Mouse (Mus musculus) CD4-positive, CD25-positive, alpha-beta regulatory T cell, adult 2 months (primary cell): Measurements from ENCODE around the gene Ran.
A peak's percentile ranks its signal among the peaks of the same experiment; 100 is the strongest.

Experiments
- DNase-seq: peaks from one replicate; pipeline ENCODE4 v3.0.0-alpha.2; 2012; ENCODE audit warnings: low read depth, low spot score

The Ran gene

DNA sequence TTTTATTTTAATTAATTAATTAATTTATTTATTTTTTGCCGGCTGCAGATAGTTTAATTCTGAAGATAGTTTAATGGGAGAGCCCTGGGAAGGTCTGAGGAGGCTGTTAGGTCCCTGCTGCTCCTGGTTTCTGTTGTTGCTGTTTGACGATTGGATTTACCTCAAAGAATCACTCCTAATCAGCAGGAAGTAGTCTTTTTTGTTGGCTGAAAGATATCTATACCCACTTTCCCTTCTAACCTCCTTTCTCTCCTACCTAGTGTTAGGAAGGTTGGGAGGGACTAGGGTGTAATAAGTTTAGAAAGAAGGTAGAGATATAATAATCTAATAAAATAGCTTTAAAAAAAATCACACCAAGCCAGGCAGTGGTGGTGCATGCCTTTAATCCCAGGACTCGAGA lies 4.8 kb upstream of the Ran start:
- no peak for DNase-seq

DNA sequence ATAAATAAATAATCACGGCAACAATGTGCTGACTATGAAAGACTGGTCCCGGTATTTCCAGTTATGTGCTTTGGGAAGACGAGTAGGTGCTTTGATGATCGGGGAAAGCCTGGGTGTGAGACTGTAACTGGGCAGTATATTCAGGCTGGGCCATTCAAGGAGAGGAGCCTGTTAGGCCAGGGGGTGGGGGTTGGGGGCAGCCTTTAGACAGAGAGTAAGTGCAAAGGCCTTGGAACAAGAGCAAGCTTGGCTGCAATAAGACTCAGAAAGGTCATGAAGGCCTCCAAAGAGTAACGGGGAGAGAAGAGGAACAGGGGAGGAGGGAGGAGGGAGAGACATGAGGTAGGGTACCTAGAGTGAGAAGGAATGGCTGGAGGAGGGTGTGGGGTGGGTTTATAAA lies 4.3 kb upstream of the Ran start:
- DNase-seq: no peak

DNA sequence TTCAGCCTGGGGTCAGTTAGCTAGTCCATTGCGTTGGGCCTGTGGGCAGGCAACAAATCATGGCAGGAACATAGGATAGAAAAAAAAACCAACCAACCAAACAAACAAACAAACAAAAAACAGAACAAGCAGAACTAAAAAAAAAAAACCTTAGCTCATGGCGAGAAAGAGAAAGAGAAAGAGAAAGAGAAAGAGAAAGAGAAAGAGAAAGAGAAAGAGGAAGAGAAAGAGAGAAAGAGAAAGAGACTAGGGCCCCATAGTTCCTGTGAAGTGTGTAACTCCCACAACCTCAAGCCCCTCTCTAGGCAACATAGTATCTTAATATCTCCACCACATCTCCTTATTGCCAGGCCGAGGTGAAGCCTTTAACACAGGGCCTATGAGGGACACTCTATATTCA lies 3.5 kb upstream of the Ran start:
- no peak for DNase-seq

DNA sequence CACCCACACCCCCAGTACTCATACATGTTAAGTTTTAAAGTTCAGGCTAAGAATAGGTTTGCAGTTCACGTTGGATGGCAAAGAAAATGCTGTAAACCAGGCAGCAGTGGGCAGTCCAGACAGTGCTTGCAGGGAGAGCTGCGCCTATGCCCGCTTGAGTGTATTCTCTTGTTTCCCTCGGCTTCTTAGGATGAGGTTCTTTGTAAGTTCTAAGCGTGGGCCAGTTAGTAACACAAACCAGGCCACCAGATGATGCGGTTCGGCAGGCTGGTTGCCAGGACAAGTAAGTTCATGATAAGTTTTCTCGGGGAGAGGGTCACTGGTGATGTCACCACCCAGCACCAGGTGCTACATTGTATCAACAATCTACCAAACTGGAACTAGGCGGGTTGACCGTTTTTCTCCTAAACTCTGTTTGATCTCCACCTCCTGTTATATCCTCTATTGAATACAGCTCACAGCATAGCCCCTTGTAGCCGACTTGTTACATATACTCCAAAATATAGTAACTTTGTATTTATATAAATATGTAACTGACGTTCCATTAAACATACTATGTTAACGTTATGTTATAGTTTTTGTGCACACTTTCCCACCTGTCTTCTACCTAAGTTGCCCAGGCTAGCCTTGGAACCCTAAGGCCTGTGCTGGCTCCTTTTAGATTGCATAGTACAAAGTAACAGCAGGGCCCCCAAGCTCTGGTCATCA lies 933 bp upstream of the Ran start:
- DNase-seq: no peak

DNA sequence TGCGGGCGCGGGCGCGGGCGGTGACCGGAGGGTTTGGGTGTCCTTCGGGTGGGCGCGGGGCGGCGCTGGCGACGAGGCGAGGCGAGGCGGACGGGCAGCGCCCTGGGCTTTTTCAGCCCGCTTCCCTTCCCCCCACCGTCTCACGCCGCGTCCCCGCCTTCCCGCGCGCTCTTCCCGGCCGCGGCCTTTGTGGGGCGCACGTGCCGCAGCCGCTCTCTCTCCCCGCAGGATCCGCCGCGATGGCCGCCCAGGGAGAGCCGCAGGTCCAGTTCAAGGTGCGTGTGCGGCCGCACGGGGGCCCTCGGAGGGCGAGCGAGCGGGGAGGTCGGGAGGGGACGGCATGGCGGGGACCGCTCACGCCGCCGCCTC lies 415 bp downstream of the Ran start:
- DNase-seq: no peak

DNA sequence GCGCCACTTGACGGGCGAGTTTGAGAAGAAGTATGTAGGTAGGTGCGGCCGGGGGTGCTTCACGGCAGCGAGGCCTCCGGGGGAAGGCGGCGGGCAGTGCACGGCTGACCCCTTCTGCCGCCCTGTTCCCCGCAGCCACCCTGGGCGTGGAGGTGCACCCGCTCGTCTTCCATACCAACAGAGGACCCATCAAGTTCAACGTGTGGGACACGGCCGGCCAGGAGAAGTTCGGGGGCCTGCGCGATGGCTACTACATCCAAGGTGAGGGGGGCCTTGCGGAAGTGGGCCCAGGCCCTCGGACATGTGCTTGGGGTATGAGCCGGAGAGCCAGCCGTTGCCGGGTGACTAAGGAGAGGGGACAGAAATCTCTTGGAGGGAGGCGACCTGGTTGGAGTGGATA lies 862 bp downstream of the Ran start:
- DNase-seq: no peak

DNA sequence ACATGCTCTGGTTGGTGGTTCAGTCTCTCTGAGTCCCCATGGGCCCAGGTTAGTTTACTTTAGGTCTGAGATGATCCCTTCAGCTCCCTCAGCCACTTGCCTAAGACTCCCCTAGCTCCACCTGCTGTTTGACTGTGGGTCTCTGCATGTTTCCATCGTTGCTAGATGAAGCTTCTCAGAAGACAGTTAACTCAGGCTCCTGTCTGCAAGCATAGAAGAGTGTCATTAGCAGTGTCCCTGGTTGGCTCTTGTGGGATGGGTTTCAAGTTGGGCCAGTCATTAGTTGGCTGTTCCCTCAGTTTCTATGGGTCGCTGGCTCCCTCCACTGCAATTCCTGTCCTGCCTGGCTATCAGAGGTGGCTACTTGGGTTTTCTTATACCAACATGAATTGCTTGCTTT lies 5.2 kb downstream of the Ran start:
- DNase-seq: no peak

DNA sequence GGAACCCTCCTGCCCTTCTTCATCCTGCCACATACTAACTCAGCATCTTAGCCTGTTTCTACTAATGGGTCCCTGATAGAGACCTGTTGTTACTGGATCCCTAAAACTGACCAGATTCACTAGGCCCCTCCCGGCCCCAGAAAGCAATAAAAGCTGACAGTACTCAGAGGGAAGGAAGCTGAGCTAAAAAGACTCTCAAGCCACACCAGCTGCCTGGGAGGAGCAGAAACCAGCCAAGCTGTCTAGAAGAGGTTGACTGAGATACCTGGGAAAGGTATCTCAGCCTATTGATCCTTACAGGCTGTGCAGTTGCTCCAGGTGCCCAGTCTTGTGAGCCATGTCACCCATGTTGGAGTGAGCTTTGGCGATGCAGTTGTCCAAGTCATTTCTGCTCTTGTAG lies 5.9 kb downstream of the Ran start:
- DNase-seq: no peak

DNA sequence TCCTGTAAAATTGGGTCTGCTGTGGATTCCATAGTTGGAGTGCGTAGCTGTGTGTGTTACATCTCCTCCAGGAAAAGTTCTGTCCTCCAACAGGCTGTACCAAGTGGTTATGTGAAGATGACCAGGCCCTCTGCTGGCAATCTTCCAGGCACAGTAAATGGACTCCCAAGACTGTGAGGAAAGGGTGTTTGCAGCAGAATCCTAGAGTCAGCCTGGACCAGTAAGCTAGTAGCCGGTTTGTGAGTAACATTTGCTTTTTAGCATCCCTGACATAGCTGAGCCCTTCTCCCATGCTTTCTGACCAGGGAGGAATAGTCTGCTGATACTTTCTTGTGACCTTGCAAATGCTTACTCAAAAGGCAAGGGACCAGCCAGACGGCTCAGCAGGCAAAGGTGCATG lies 6.3 kb downstream of the Ran start:
- DNase-seq: no peak

DNA sequence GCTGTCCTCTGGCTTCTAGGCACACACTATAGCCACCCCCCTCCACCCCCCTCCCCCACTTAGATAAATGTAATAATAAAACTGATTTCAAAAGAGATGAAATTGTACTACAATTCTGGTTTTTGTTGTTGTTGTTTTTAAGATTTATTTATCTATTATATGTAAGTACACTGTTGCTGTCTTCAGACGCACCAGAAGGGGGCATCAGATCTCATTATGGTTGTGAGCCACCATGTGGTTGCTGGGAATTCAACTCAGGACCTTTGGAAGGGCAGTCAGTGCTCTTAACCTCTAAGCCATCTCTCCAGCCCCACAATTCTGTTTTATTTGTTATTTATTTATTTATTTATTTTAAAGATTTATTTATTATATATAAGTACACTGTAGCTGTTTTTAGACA lies 6.8 kb downstream of the Ran start:
- DNase-seq: no peak

DNA sequence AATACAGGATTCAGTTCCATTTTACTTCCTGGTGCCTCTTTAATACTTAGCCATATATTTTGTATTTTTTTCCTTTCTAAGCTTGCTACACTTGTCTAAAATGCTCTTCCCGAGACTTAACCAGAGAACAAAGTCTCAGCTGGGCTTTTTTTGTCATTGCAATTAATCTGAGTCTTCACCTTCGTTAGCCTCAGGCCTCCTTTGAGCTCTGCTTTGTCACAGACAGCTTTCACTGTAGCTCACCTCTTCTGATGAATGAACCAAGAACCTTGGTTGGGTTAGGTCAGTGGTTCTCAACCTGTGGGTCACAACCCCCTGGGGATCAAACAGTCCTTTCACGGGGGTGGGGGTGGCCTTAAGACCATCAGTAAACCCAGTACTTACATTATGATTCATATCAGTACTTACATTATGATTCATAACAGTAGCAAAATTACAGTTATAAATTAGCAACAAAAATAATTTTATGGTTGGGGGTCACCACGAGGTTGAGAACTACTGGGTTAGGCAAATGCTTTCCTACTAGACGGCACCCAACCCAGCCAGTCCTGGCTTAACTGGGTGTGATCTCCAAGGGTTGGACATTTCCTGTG lies 9.4 kb downstream of the Ran start:
- no peak for DNase-seq

DNA sequence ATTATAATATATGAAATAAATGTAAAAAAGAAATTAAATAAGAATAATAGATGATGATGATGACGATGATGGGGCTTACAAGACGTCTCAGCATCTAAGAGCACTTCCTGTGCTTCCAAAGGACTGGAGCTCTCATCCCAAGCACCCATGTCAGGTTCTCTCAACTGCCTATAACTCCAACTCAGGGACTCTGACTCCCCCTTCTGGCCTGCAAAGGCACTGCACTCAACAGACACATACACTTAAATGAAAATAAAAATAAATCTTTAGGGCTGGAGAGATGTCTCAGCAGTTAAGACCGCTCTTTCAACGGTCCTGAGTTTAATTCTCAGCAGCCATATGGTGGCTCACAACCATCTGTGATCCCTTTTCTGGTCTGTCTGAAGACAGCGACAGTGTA lies 16.8 kb downstream of the Ran start:
- no peak for DNase-seq

DNA sequence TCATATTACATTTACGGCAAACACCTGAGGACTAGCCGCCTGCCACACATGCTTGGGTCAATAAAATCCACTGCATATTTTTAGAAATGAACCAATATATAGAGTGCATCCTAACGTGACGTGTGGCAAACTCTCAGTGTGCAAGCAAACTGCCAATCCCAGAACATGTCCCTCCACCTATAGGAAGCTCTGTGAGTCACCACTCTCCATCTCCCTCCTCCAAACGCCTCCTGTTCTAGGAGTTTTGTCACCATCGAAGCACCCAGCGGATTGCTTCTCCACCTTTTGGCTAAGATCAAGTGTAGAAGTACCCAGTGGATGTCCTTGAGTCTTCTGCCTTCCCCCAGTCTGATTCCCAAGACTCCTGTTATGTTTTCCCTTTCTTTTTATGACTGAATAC lies 17.9 kb downstream of the Ran start:
- no peak for DNase-seq

DNA sequence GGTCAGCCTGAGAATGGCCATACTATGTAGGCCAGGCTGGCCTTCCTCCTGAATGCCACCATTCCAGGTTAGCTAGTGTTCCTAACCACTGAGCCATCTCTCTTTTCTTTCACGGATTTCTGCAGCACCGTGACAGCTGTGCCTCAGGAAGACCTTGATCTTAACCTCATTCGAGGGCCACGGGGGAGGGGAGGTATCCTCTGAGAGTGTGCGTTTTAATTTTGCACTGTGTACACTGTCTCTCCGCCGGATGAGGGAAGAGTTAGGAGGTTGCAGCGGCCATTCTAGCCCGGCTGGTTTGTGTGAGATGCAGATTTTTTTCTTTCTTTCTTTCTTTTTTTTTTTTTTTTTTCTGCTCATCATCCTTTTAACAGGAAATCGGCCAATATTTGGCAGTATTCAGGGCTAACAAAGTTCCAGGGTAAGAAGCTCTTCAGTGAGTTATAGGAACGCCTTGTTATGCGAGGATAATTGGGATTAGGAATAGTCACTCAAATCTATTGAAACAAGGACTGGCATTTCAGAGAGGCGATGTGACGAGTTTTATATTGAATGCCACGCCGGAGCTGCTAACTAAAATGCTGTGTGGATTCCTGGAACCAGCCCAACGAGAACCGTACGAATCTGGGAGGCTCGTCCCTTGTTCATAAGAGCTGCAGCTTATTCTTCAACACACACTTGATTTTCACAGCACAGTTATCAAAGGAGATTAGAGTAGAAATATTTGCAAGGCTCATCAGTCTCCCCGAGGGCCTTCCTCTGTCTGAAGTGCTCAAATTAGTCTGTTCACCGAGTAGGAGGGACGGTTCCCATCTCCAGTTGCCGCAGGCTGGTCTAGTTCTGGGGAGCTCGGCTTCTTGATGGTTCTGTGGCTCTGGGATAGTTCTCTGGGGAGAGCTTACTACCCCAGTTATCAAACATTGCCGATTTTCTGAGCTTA lies 26.0 kb downstream of the Ran start:
- DNase-seq: no peak

DNA sequence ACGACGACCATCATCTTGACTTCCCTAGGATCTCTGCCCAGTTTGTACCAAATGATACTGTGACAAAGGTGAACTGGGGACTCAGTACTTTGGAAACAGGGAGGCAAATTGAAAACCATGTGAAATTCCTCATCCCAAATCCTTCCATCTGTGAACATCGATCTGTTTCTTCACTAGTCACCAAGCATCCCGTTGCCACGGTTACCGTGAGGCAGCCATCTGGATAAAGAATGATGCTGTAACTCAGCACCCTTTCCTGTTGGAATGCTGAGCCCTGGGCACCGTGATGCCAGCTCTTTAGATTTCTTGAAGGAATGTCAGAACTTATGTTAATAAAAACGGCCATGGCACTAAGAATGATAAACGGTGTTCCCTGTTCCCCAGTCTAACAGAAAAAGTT lies 29.5 kb downstream of the Ran start:
- no peak for DNase-seq

DNA sequence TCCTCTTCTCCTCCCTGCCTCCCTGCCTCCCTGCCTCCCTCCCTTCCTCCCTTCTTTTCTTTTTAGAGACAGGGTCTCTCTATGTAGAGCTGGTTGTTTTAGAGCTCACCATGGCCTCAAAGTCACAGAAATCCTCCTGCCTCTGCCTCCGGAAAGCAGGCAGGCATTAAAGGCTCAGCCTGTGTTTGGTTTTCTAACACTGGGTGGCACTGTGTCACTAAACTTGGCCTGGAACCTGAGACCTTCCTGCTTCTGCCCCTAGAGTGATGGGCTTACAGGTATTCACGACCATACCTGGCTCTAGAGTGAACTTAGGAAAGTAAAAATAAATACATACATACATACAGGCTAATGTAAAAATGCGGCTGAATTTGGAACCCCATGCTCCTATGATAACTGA lies 32.0 kb downstream of the Ran start:
- DNase-seq: no peak

DNA sequence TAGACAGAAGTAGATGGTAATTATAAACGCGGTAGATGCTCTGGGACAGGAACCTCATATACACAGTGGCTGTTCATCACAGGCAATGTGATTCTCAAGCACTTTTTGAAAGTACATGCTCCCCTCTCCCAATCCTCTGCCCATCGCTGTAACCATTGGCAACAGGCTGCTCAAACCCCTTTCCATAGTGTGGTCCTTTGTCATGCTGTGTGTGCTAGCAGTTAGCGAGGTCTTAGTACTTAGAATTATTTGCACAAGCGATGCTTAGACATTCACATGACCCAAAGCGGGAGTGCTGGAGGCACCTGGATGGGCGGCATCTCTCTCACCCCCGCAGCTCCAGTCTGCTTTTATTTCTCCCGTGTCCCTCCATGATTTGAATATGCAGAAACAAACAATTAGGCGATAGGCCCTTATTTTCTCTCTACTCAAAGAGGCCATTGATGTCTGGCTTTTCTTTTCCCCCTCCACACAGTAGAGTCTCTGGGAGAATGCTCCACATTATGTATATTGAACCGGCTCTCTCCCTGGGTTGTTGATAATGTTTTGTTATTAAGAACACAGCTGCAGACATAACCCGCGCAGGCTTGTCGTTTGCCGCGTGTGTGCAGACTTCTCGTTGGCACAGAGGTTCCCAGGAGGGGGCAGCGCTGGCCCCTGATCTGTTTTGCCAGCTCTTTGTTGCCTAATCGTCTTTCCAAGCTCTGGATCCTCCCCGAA lies 32.9 kb downstream of the Ran start:
- DNase-seq: no peak

DNA sequence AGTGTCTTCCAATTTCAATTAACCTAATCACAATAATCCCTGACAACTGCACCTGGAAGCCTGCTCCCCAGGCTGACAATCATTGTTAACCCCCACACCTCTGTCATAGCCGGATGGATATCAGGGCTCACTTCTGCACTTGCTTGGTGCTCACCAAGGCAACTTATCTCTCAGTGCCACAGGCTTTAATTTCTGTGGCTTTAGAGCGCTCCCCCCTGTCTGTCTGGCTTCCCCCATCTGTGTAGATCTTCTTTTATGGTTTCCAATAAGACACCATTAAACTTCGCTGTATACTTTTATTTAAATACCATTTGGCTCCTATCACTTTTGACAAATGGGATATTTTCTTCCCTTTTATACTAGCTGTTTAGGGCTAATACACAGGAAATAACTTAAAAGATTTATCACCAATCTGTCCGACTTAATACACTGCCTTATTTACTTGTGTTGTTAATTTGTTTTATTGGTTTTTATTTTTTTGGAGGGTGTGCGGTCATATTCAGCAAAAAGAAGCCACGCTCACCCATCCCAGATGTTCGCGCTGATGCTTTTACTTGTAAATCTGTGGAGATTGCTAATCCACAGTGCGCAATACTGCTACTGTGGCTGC lies 34.9 kb downstream of the Ran start:
- DNase-seq: no peak

DNA sequence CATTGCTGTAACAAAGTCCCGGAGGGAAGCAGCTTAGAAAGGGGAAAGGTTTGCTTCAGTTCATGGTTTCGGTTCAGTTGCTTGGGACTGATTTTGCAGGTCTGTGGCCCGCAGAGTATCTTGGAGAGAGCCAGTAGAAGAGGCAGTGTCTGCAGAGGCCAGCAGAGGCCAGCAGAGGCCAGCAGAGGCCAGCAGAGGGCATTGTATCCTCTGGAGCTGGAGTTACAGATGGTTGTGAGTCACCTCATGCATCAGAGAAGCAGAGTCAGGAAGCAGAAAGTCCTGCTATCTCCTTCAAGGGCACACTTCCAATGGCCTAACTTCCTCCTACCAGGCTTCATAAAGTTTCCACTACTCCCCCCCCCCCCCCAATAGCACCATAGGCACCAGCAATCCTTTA lies 39.2 kb downstream of the Ran start:
- DNase-seq: no peak

DNA sequence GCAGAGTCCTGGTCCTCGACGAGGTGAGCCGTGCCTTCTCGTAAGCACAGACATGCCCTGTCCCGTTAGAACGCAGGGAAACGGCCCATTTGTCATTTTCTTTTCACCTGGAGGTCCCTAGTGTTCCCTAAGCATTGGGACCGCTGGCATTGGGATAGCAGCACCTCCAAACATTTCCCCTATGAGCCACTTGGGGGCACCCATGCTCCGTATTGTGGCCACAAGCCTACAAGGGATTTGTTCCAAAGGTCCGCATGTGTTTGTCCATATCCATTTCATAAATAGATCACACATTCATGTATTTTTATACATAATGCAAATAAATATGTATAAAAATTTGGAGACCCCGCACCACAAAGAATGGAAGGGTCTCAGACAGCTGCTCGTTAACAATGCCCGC lies 41.7 kb downstream of the Ran start:
- peak; percentile 22 for DNase-seq

DNA sequence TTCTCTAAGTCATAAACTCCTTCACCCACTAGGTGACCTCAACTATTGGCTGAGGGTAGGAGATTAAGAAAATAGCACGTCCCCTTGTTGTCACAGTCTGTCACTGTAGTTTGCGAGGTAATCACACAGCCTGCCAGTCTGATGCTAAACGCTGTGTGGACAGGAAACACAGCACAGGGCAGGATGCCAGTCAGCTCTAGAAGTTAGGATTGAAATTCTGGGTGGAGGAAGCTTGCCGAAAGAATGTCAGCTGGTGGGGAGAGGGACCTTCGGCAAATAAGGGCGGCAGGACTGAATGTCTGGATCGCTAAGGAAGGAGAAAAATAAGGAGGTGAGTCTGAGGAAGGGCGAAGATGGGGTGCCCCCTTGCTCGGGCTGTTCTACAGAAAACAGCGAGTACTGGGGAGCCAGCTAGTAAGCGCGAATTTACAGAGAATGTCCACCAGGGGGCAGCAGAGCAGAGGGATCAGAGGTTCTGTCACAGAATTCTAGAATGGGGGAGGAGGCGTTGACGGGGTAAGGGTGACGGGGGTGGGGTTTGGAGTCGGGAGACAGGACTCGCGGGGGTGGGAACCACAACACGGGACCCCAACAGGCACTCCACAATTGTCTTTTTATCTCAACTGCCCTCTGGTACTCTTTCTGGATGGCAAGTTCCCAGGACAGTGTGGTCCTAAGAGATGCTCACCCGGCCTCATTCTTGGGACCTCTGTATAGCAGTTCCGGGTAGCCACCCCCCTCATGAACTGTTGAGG lies 43.3 kb downstream of the Ran start:
- DNase-seq: peak; percentile 79
